Mouse (Mus musculus): ENCODE data around the gene Tnfsf14.

Gene Tnfsf14

GRCm38 (mm10) chr17:57194041-57194507 lies at the start of gene Tnfsf14:
TSS of gene Tnfsf14 (minus strand) at chr17:57194177.
- peak; percentile 80 for DNase-seq

- no peak for DNase-seq
These were observed 43.2 kb upstream of the Tnfsf14 start for GRCm38 (mm10) chr17:57237181-57237580.

GRCm38 (mm10) chr17:57235803-57236202 lies 41.8 kb upstream of the Tnfsf14 start:
- DNase-seq: no peak

DNA sequence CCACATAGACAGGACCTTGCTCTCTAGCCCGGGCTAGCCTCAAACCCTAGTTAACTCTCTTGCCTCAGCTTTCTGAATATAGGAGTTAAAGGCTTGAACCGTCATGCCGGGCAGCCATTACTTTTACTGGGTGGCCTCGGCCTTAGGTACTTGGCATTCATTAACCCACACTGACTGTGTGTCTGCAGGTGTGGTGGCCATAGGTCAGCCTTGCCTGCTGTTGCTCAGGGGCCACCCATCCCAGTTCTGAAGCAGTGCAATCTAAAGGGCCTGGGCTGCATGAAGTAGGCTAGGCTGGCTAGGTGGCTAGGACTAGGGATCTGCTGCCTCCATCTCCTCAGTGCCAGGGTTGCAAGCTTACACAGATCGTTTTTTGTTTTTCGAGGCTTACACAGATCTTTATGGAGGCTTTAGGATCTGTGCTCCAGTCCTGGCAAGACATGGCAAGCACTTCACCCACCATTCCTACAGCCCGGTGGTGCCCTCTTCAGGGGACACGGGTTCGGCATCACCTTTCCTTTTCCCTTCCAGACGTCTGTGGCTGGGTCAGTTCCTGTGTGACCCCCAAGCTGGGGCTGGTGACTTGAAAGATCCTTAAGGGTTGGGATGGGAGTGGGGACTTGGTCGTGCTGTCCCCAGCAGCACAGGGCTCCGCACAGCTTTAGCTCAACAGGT lies 40.4 kb upstream of the Tnfsf14 start:
- DNase-seq: no peak

DNA sequence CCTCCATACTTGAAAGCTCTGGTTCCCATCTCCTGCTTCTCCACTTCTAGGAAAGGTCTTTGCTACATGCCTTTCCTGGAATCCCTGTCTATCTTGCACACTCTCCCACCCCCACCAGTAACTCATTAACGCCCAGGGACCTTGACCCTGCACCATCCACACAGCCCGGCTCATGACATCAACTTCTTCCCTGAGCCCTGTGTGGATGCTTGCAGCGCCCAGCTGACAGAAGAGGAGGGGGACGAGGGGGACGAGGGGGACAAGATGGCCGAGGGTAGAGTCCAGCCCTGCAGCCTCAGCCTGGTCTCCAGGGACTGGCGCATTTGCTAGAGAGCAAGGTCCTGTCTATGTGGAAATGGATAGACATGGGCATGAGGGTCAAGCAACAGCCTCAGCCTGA lies 39.1 kb upstream of the Tnfsf14 start:
- DNase-seq: no peak

DNA sequence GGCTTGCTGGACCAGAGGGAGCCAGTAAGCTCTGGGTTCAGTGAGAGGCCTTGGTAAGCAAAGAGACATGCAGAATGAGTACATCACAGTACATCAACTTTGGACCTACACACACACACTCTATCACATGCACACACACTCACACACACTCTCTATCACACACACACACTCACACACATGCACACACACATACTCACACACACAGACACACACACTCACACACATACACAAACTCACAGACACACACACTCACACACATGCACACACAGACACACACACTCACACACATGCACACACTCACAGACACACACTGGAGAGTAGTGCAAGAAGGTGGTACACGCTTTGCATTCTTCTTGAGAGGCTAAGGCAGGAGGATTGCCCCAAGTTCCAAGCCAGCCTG lies 38.2 kb upstream of the Tnfsf14 start:
- no peak for DNase-seq

GRCm38 (mm10) chr17:57231321-57231771 lies 37.4 kb upstream of the Tnfsf14 start:
- no peak for DNase-seq

DNA sequence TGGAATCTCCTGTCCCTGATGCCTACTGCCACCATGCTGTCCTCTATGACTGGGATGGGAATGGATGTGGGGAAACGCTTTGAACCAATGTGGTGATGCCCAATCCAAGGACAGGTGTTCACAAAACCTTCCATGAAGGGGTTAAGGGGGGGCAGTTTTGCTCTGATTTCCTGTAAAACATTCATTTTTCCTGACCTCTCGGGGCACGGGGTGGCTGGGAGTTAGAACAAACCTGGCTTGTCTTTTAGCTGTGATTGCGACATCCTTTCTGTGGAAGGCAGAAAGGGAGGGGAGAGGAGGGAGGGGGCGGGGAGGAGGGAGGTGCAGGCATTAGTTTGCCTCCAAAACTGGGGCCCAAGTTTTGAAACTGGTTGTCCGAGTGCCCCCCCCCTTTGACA lies 36.8 kb upstream of the Tnfsf14 start:
- DNase-seq: no peak

DNA sequence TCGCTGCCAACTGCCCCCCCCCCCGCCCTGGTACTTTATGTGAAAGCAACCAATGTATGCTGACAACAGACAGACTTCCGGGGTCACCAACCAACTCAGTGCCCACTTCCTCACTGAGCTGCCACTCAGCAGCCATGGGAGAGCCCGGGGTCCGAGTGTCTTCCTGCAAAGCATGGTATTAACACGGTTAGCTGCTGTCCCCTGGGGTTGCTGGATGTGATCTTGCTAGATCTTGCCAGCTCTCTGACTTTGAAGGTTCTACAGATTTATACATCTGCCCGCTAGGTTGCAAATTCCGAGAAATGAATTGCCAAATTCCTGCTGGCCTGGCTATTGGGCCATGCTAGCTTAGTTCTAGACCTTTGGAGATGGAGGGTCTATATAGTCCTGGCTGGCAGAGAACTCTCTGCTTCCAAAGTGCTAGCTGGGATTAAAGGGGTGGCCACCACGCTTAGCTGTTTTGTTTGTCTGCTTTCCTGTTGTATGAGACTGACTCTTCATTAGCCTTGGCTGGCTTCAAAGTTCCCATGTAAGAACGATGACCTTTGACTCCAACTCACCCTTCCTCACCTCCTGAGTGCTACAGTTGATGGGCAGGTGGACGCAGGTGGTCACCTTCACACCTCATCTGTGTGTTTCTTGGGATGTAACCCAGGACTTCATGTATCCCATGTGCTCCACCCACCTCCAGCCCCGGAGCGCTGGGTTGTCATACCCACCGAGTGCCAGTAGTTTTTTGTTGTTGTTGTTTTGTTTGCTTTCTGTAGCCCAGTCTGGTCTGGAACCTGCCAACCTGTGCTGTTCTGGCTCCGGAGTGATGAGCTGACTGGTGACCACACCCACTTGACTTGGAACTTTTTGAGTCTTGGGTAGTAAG lies 36.1 kb upstream of the Tnfsf14 start:
- no peak for DNase-seq

DNA sequence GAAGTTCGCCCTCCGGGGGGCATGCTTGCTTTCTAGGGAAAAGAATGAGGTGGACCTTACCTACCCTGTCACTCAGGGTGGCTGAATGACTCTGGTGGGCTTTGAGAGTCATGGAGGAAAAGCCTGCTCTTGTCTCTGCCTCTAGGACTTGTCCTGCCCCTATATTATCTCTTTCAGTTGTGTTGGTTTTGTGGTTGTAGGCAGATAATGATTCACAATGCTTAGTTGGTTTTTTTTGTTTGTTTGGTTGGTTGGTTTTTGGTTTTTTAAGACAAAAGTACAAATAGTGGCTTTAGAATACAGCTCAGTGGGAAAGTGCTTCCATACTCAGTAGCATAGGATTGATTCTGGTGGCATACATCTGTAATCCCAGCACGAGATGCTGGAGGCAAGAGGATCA lies 34.9 kb upstream of the Tnfsf14 start:
- DNase-seq: no peak

- no peak for DNase-seq
These were observed 34.0 kb upstream of the Tnfsf14 start, which contains the start of gene C3 for GRCm38 (mm10) chr17:57228014-57228413. TSS of gene C3 (minus strand) at chr17:57228136.

- no peak for DNase-seq
These were observed 33.5 kb upstream of the Tnfsf14 start for GRCm38 (mm10) chr17:57227468-57227867.

DNA sequence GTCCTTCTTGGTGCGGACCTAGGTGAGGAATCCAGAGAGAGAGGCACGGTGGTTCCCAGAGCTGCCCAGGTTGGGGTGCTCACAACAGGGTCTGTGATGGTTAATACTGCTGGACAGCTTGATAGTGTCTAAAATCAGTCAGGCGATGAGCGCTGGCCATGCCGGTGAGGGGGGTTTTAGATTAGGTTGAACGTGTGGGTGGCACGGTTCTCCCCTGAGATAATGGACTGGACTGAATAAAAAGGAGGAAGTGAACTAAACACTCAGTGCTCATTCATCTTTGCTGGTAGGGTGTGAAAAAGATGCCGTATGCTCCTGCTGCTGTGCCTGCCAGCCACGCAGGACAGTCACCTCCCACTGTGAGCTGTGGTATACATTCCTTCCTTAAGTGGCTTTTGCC lies 29.3 kb upstream of the Tnfsf14 start:
- DNase-seq: no peak

- DNase-seq: no peak
These were observed 27.9 kb upstream of the Tnfsf14 start for GRCm38 (mm10) chr17:57221911-57222310.

DNA sequence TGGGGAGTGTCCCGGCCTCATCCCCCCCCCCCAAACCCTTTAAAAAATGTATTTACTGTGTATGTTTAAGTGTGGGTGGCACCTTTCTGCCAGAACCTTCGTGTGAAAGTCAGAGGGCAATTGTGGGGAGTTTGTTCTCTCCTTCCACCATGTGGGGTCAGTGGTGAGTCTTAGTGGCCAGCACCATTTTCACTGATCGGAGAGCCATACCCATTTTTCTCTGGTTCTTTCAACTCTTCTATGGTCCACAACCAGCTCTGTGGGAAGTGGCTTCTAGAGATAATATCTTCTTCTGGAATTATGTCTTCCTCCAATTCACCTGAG lies 25.9 kb upstream of the Tnfsf14 start:
- DNase-seq: peak; percentile 45

GRCm38 (mm10) chr17:57219167-57219883 lies 25.3 kb upstream of the Tnfsf14 start:
- DNase-seq: peak; percentile 82

DNA sequence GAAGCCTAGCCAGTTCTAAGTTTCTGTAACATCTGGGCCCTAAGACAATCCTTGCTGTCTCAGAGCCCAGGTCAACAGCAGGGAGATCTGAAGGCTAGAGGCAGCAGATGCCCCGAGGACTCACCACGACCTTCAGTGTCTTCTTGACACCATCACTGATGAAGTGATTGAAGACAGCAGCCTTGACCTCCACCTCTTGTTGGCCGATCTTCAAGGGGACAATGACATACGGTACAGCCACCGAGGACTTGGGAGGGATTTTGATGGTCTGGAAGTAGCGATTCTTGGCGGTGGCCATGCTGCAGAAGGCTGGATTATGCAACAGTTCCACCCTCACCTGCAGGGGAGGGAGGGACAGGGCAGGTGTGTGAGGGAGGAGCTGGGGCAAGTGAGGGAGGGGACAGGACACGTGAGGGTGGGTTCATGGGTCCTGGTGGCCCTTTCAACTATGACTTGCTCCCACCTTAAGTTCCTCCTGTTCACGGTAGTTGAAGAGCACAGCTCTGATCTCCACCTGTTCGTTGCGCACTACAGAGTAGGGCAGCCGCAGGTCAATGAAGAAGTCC lies 24.4 kb upstream of the Tnfsf14 start:
- no peak for DNase-seq

DNA sequence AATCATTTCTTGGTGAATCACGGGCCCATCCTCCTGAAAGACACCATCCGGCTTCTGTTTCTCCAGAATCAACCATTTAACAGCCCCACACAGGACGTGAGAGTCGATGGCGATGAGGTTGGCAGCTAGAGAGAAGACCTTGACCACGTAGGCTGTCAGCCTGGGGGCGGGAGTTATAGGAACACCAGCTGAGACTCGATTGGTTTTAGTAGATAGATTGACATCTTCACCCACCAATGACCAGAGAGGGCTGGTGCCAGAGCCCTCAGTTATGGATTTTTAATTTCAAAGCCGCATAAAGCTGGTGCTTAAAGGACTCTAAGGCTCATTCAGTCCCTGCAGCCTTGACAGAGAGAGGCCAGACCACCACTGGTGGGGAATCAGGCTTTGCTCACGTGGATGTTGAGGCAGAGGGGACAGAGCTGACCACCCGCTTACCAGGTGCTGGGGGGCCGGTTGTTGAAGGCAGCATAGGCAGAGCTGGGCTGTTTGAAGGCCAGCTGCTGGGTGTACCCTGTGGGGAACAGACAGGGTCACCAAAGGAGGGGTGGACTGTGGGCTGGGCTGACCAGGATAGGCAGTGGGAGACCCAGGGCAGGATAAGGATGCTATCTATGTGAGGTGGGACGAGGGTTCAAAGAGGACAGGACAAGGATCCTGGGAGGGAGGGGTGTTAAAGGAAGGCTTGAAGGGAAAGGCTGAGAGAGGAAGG lies 20.9 kb upstream of the Tnfsf14 start:
- no peak for DNase-seq

DNA sequence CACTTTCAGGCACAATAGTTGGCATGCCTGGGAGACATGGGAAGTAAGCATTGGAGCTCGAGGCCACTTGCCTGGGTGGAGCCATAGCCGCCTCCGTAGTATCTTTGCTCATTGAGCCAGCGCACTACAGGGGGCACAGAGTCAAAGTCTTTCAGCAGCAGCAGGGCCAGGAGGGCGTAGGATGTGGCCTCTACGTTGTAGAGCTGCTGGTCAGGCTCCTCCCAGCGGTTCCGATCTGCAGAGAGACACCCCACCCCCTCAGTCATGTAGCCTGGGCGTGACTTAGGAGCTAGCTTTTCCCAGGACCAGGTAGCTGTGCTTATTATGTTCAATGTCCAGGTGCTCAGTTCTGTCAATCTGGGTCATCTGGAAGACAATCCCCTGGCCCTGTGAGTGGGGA lies 17.5 kb upstream of the Tnfsf14 start:
- no peak for DNase-seq

DNA sequence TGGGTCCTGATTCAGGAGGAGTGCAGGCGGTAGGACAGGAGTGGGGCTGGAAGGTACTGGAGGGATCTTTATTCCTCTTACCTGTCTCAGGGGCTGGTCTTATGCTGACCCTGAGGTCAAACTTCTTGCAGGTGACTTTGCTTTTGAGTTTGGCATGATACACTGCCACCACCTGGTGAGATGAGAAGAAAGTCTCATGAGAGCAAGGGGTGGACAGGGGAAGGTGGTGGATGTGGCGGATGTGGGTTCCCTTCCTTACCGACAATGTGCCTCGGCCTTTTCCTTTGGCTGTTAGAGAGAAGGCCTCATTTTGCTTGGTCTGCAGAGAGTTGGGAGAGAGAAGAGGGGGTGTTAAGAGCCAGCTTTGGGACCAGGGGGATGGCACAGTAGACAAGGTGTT lies 15.4 kb upstream of the Tnfsf14 start:
- DNase-seq: peak; percentile 70

- DNase-seq: no peak
These were observed 14.0 kb upstream of the Tnfsf14 start for GRCm38 (mm10) chr17:57207938-57208337.

All from thymus, postnatal 25 days (tissue).